ENCODE assay signal across 17 mouse cellular contexts in the genomic region with DNA sequence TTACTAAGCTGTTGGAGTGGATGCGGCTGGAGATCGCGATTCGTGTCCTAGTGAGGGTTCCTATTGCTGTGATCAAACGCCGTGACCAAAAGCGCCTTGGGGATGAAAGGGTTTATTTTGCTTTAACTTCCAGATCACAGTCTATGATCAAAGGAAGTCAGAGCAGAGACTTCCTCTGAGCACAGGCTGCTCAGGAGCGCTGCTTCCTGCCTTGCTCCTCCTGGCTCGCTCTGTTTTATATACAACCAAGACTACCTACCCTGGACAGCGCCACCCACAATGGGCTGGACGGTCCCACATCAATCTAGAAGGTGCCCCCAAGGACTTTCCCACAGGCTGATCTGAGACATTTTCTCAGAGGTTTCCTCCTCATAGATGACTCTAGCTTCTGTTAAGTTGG.
DNase-seq lines count a peak whose midpoint lies in the region; ATAC-seq and TF ChIP-seq lines count a peak whose summit lies in the region.
"Had no signal": no experiment of that assay in that cellular context is flagged by ENCODE, and none has a peak within 500 bp of the region (broad histone marks: within the 10 kb centered on the region; RNA-seq: fewer than 3 reads in every experiment).

No protein-coding gene starts in this region.

- intact Hi-C loops in heart, postnatal 36 days (cut with DNase I) = no loop called here

- H3K9me3 ChIP-seq in kidney, postnatal 0 days (replicated peaks; ENCODE audit: low read length) = no peaks in the 10 kb centered on the region
- H3K9me3 ChIP-seq in ES-E14 (ENCODE audit: control insufficient read depth, insufficient read depth, low read depth, low read length) = no peaks in the 10 kb centered on the region
- H3K9me3 ChIP-seq: embryonic facial prominence, embryonic 15.5 days; heart, embryonic 10.5 days; intestine, embryonic 15.5 days had no signal

- DNase-seq in kidney, postnatal 0 days (ENCODE audit: low spot score) = peak; percentile 48
- DNase-seq in kidney, adult 11 months = no peak
- DNase-seq in ES-CJ7 (ENCODE audit: low read depth, low spot score) (peak; percentile 4), ES-E14 (ENCODE audit: low read depth, low spot score) (peak; percentile 7)
- DNase-seq in embryo, embryonic 11 days = peak; percentile 10
- no peak for DNase-seq in heart, postnatal 36 days
- DNase-seq in frontal cortex, adult 2 months (ENCODE audit: extremely low spot score in 1 of 2, low spot score in 1 of 2) = no peak
- DNase-seq: adrenal gland, postnatal 25 days; cerebellum, adult 18-20 months; forebrain, postnatal 0 days; lung, adult 18-20 months had no signal

- H3K27me3 ChIP-seq in kidney, postnatal 0 days (ENCODE audit: insufficient read depth, low read length) = no peaks in the 10 kb centered on the region
- H3K27me3 ChIP-seq: embryonic facial prominence, embryonic 15.5 days; intestine, embryonic 15.5 days had no signal

- H3K36me3 ChIP-seq in kidney, postnatal 0 days (ENCODE audit: insufficient read depth, low read length) = no peaks in the 10 kb centered on the region
- no peaks in the 10 kb centered on the region for H3K36me3 ChIP-seq in ES-E14 (ENCODE audit: control insufficient read depth, insufficient read depth, low read length, poor library complexity, severe bottlenecking)
- H3K36me3 ChIP-seq: embryonic facial prominence, embryonic 15.5 days; heart, embryonic 10.5 days; intestine, embryonic 15.5 days had no signal

- no peak overlapping the region for H3K4me3 ChIP-seq in kidney, postnatal 0 days (replicated peaks; ENCODE audit: low read depth, low read length)
- H3K4me3 ChIP-seq in ES-E14 (ENCODE audit: insufficient read depth in 1 of 2, low read depth in 1 of 2, low read length in 2 of 2, poor library complexity in 1 of 2, severe bottlenecking in 1 of 2) = no peak overlapping the region
- H3K4me3 ChIP-seq: embryonic facial prominence, embryonic 15.5 days; heart, embryonic 10.5 days; intestine, embryonic 15.5 days had no signal

- 27% methylated on average over 11 of the region's 11 CpGs for WGBS in kidney, postnatal 0 days

- no peak overlapping the region for H3K9ac ChIP-seq in kidney, postnatal 0 days (ENCODE audit: low read depth, low read length)
- no peak overlapping the region for H3K9ac ChIP-seq in ES-E14 (ENCODE audit: insufficient read depth, low read depth, low read length, poor library complexity, severe bottlenecking)
- H3K9ac ChIP-seq: embryonic facial prominence, embryonic 15.5 days; forebrain, postnatal 0 days; hindbrain, embryonic 14.5 days; intestine, embryonic 15.5 days had no signal

- H3K4me1 ChIP-seq in kidney, postnatal 0 days (replicated peaks; ENCODE audit: insufficient read depth, low read length) = no peaks in the 10 kb centered on the region
- no peaks in the 10 kb centered on the region for H3K4me1 ChIP-seq in ES-E14 (ENCODE audit: control insufficient read depth in 2 of 2, insufficient read depth in 2 of 2, low read length in 2 of 2, poor library complexity in 1 of 2)
- H3K4me1 ChIP-seq: embryonic facial prominence, embryonic 15.5 days; heart, embryonic 10.5 days; intestine, embryonic 15.5 days had no signal

- ATAC-seq in kidney, postnatal 0 days (replicated peaks; ENCODE audit: low FRiP score, low read depth) = no peak
- ATAC-seq: forebrain, postnatal 0 days; intestine, embryonic 15.5 days had no signal

- H3K27ac ChIP-seq in kidney, postnatal 0 days = no peak overlapping the region
- H3K27ac ChIP-seq in ES-E14 (ENCODE audit: insufficient read depth, low read depth, low read length, poor library complexity, severe bottlenecking) = no peak overlapping the region
- H3K27ac ChIP-seq: embryonic facial prominence, embryonic 15.5 days; heart, embryonic 10.5 days; hindbrain, embryonic 14.5 days; intestine, embryonic 15.5 days; macrophage had no signal

- in situ Hi-C loops in ES-E14 (cut with MboI; ENCODE audit: low sequenced_read_pairs in 2 of 2, unreplicated experiment in 2 of 2) = no loop called here

- no peak overlapping the region for H3K4me2 ChIP-seq in kidney, postnatal 0 days (ENCODE audit: low read length)
- H3K4me2 ChIP-seq: embryonic facial prominence, embryonic 15.5 days; hindbrain, embryonic 14.5 days; intestine, embryonic 15.5 days; liver, embryonic 11.5 days had no signal

- TF ChIP-seq CTCF in kidney, postnatal 0 days (IDR thresholded peaks at IDR 0.05; ENCODE audit: low read depth) = no peak

TF ChIP-seq in ES-E14, 5 proteins besides CTCF, POLR2A, EP300 and RAD21:
- TF ChIP-seq CHD2 (IDR thresholded peaks at IDR 0.05; ENCODE audit: low read depth, low read length) (no peak), ZC3H11A (IDR thresholded peaks at IDR 0.05; ENCODE audit: borderline replicate concordance, low read depth, low read length) (no peak), HCFC1 (IDR thresholded peaks at IDR 0.05; ENCODE audit: borderline replicate concordance, insufficient read depth, low read length) (no peak), ZNF384 (IDR thresholded peaks at IDR 0.05; ENCODE audit: low read depth, low read length) (no peak), MAFK (IDR thresholded peaks at IDR 0.05; ENCODE audit: insufficient read depth, low read depth, low read length) (no peak)

Comparison
In these comparisons a context has a peak if more than half of its experiments do, and no peak if none do; other contexts are left out.
1. DNase-seq: peak in kidney, postnatal 0 days (single experiment), ES-CJ7 (single experiment), ES-E14 (single experiment) and embryo, embryonic 11 days (single experiment); none in kidney, adult 11 months (single experiment), heart, postnatal 36 days (0 of 2) and frontal cortex, adult 2 months (0 of 2).